Mouse (Mus musculus) embryo, embryonic 11.5 days (tissue): ENCODE results near the gene D730048I06Rik.
"Not testable (repeated sequence)": the region's sequence is repeated elsewhere in the genome, so short reads cannot be mapped to it uniquely, and the experiment has no call there.

ENCODE experiments used
- DNase-seq: peaks from one replicate; pipeline ENCODE4 v3.0.0-alpha.2; 2012; ENCODE audit warnings: low read depth, low spot score

Gene D730048I06Rik

DNA sequence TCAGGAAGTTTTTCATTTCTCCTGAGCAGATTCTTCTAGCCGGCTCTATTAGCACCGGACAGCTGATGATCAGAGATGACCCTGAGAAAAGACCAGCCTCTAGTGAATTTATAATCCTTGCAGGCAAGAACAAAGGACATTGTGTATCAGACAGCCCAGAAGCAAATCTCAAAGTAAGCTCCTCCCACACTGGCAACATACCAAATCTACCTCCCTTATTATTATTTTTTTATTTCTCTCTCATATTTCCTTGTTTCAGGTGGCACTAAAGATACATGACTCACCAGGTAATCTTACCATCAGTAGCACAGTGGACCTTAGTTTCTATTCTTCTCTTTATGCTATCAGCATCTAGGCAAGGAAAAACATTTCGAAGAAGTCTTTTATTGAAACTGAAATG is at the start of gene D730048I06Rik, which contains the start of gene Gm27235:
Gene D730048I06Rik (minus strand): TSS at position 112 of the 400 bp plus-strand sequence.
Gene Gm27235 (minus strand): TSS at position 101 of the 400 bp plus-strand sequence.
- no peak for DNase-seq

DNA sequence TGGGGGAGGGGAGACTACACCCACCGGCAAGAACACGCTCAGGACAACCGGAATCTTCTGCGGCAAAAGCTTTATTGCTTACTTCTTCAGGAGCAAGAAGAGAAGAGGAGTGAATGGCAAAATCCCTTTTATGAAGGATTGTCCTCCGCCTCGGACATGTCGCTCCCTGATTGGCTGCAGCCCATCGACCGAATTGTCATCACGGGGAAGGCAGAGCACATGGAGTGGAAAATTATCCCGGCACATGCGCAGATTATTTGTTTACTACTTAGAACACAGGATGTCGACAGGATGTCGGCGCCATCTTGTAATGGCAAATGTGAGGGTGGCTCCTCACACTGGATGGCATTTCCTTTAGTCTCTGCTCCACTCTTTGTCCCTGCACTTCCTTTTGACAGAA is 28.0 kb upstream of the D730048I06Rik start:
- not testable (repeated sequence) for DNase-seq

DNA sequence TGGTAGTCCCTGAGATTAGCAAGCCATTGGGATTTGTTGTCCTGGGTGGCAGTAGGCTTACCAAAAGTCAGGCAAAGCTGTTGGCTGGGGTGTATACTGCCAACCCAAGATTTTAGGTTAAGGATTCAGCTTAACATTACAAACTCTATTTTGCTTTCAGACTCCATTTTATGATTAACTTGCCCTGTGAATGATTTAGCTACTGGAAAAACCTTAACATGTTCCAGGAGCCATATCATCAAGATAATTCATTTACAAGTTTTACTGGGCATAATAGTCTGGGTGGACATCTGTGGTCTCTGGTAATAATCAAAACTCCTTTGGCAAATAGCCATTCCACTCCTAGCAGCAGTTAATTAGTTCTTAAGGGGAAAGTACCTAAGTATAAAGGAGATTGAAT is 8.2 kb upstream of the D730048I06Rik start:
- DNase-seq = no peak

DNA sequence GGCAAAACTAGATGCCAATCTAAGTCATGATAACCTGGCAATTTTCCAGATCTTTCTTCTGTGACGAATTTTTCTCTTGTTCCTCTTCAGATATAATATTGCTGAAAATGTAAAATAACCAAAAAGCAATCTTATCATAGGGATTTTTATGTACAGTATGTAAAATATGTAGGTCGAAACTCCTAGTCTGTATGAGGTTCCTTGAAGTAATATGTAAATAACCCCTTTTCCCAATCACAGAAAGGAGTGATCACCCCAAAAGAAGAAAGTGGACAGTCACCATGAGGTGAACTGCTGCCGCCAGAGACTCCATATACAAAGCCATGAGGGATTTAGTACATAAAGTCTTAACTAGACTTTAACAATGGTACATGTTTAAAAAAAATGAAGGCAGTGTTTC is 11.9 kb downstream of the D730048I06Rik start, which contains the start of gene Gm17727:
Gene Gm17727 (minus strand): TSS at position 101 of the 400 bp plus-strand sequence.
- DNase-seq = no peak

GRCm38 (mm10) chr9:35756843-35757242 is 33.1 kb downstream of the D730048I06Rik start:
- DNase-seq = no peak

DNA sequence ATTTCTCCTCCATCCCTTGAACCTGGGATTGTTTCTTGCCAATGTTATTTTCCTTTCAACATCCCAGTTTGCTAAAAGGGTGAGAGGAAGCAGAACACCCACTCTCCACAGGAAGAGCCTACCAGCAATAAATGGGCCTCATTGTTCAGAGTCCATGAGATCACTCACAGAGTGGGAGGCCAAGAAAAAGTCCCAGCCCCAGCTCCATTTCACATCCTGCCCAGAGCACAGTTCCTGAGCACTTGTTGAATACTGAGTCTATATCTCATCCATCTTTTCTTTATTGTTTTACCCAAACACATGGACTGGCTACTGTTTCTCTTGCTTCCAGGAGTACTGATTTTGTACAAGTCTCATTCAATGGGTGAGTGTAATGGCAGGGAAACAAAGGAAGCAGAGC is 49.2 kb downstream of the D730048I06Rik start, which contains the start of gene Gm17677:
Gene Gm17677 (plus strand): TSS at position 301 of the 400 bp plus-strand sequence.
- DNase-seq = no peak
